Comparison of ENCODE assay signal across 17 mouse cellular contexts in genomic region chr5:91708149-91708548, GRCm38 (mm10).
"Had no signal": no experiment of that assay in that cellular context is flagged by ENCODE, and none has a peak within 500 bp of the region (broad histone marks: within the 10 kb centered on the region; RNA-seq: fewer than 3 reads in every experiment).

No protein-coding gene starts in this region.

- H3K36me3 ChIP-seq: liver, embryonic 15.5 days; lung, embryonic 15.5 days; midbrain, embryonic 13.5 days; midbrain, embryonic 15.5 days; neural tube, embryonic 12.5 days had no signal

- H3K9me3 ChIP-seq: liver, embryonic 15.5 days; lung, embryonic 15.5 days; midbrain, embryonic 13.5 days; midbrain, embryonic 15.5 days; neural tube, embryonic 12.5 days had no signal

- H3K9ac ChIP-seq: liver, embryonic 15.5 days; liver, postnatal 0 days; lung, embryonic 15.5 days; midbrain, embryonic 13.5 days; midbrain, embryonic 15.5 days; neural tube, embryonic 12.5 days had no signal

- H3K27me3 ChIP-seq: liver, embryonic 15.5 days; lung, embryonic 15.5 days; megakaryocyte, embryonic 14.5 days; neural tube, embryonic 12.5 days had no signal

- H3K4me1 ChIP-seq: liver, embryonic 15.5 days; lung, embryonic 15.5 days; megakaryocyte, embryonic 14.5 days; midbrain, embryonic 13.5 days; midbrain, embryonic 15.5 days; neural tube, embryonic 12.5 days had no signal

- ATAC-seq: liver, postnatal 0 days; lung, postnatal 0 days; midbrain, embryonic 13.5 days; midbrain, embryonic 15.5 days had no signal

- H3K4me3 ChIP-seq: liver, embryonic 15.5 days; lung, embryonic 15.5 days; megakaryocyte, embryonic 14.5 days; midbrain, embryonic 13.5 days; midbrain, embryonic 15.5 days; neural tube, embryonic 12.5 days had no signal

- H3K27ac ChIP-seq: liver, embryonic 15.5 days; lung, embryonic 15.5 days; macrophage; midbrain, embryonic 13.5 days; midbrain, embryonic 15.5 days; neural tube, embryonic 12.5 days had no signal

- DNase-seq: liver, postnatal 0 days; lung, adult 2 months; lung, postnatal 14 days; lung, postnatal 36 days; right cerebral cortex, postnatal 14 days; thymus, adult 2 months; thymus, postnatal 25 days; thymus, postnatal 4 days had no signal

- H3K4me2 ChIP-seq: liver, embryonic 15.5 days; lung, embryonic 15.5 days; midbrain, embryonic 11.5 days; midbrain, embryonic 13.5 days; midbrain, embryonic 15.5 days; neural tube, embryonic 12.5 days had no signal
